In the genomic region with DNA sequence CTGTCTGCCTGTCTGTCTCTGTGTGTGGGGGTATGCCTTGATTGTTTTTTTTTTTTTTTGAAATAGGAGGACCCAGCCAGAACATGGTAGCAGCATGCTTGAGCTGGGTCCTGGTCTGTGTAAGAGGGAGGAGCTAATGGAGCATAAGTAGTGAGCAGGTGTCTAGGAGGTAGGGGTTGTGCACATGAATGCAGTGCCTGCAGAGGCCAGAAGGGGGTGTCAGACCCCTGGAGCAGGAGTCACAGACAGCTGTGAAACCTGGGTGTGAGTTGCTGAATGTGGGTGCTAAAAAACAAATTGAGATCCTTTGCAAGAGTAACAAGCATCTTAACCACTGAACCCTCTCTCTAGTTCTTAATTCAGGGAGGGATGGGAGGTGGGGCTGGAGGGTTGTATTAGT, we compare ENCODE assay signal across 33 mouse cellular contexts. TPM values are rescaled to one million over a fixed set of nuclear protein-coding genes. Genes with fewer than 3 reads are reported as not detected.
A peak's percentile ranks its signal among the peaks of the same experiment; 100 is the strongest.
DNase-seq lines count a peak whose midpoint lies in the region; ATAC-seq and TF ChIP-seq lines count a peak whose summit lies in the region.
"Had no signal": no experiment of that assay in that cellular context is flagged by ENCODE, and none has a peak within 500 bp of the region (broad histone marks: within the 10 kb centered on the region; RNA-seq: fewer than 3 reads in every experiment).

No protein-coding gene starts in this region.

- TF ChIP-seq CTCF in heart, adult 2 months (IDR thresholded peaks at IDR 0.05) = 0 out of 2 replicates have a peak, but pooled peaks have one; percentile 10
- peak; percentile 20; the same call in 1 of the 2 replicates for TF ChIP-seq CTCF in testis, adult 2 months (IDR thresholded peaks at IDR 0.05; ENCODE audit: control insufficient read depth, insufficient read depth, insufficient replicate concordance, low read depth, low read length)
- TF ChIP-seq CTCF in G1E (IDR thresholded peaks at IDR 0.05; ENCODE audit: low read depth, low read length) = 0 out of 2 replicates have a peak, but pooled peaks have one; percentile 19

- no peak overlapping the region for H3K9ac ChIP-seq in heart, adult 2 months (ENCODE audit: low read depth, low read length)
- H3K9ac ChIP-seq: embryonic facial prominence, embryonic 12.5 days; heart, embryonic 12.5 days; hindbrain, embryonic 14.5 days; limb, embryonic 13.5 days; liver, embryonic 12.5 days; neural tube, embryonic 15.5 days had no signal

- no peak for TF ChIP-seq EP300 in heart, adult 2 months (IDR thresholded peaks at IDR 0.05; ENCODE audit: insufficient read depth, low read depth, low read length)

- H3K4me3 ChIP-seq in heart, adult 2 months = no peak overlapping the region
- H3K4me3 ChIP-seq in testis, adult 2 months (ENCODE audit: control insufficient read depth, low read depth, low read length) = no peak overlapping the region
- no peak overlapping the region for H3K4me3 ChIP-seq in G1E (ENCODE audit: low read depth, low read length)
- no peak overlapping the region for H3K4me3 ChIP-seq in limb, embryonic 10.5 days
- H3K4me3 ChIP-seq: embryonic facial prominence, embryonic 12.5 days; heart, embryonic 12.5 days; left cerebral cortex, adult 2 months; limb, embryonic 13.5 days; liver, embryonic 12.5 days; neural tube, embryonic 15.5 days had no signal

- H3K27ac ChIP-seq in heart, adult 2 months = no peak overlapping the region
- H3K27ac ChIP-seq in testis, adult 2 months (ENCODE audit: control insufficient read depth, insufficient read depth, low read depth, low read length) = no peak overlapping the region
- H3K27ac ChIP-seq in limb, embryonic 10.5 days = no peak overlapping the region
- H3K27ac ChIP-seq: embryonic facial prominence, embryonic 12.5 days; hindbrain, embryonic 14.5 days; left cerebral cortex, adult 2 months; limb, embryonic 13.5 days; liver, embryonic 12.5 days; neural tube, embryonic 15.5 days had no signal

- H3K4me1 ChIP-seq in heart, adult 2 months (ENCODE audit: control insufficient read depth, insufficient read depth, low read length) = no peaks in the 10 kb centered on the region
- no peaks in the 10 kb centered on the region for H3K4me1 ChIP-seq in testis, adult 2 months (ENCODE audit: control insufficient read depth, insufficient read depth, low read length)
- H3K4me1 ChIP-seq in G1E (ENCODE audit: insufficient read depth, low read depth, low read length) = peaks cover 53% of the 10 kb centered on the region
- H3K4me1 ChIP-seq in limb, embryonic 10.5 days = no peaks in the 10 kb centered on the region
- H3K4me1 ChIP-seq: embryonic facial prominence, embryonic 12.5 days; heart, embryonic 12.5 days; limb, embryonic 13.5 days; neural tube, embryonic 15.5 days had no signal

- no peak for DNase-seq in heart, adult 2 months
- DNase-seq in heart, adult 9 months (ENCODE audit: low spot score in 2 of 2) = no peak
- DNase-seq in testis, postnatal 14 days (ENCODE audit: low spot score) = no peak
- DNase-seq in G1E (ENCODE audit: low spot score) = no peak
- no peak for DNase-seq in limb, embryonic 10.5 days (ENCODE audit: low spot score)
- no peak for DNase-seq in B cell, adult 2 months
- DNase-seq: adrenal gland, adult 8-10 months; cerebellum, adult 9-10 months; cerebellum, postnatal 36 days; gastrocnemius, postnatal 25 days; heart, adult 11 months; heart, postnatal 4 days; kidney, adult 11 months; kidney, postnatal 14 days; lung, adult 18-20 months; lung, postnatal 4 days; midbrain, embryonic 14.5 days; retina, postnatal 1 day; right cerebral cortex, postnatal 14 days; thymus, adult 2 months had no signal

- no peaks in the 10 kb centered on the region for H3K9me3 ChIP-seq in G1E (replicated peaks)
- no peaks in the 10 kb centered on the region for H3K9me3 ChIP-seq in limb, embryonic 10.5 days (replicated peaks)
- H3K9me3 ChIP-seq: embryonic facial prominence, embryonic 12.5 days; heart, embryonic 12.5 days; limb, embryonic 13.5 days; liver, embryonic 12.5 days; neural tube, embryonic 15.5 days had no signal

- no peaks in the 10 kb centered on the region for H3K36me3 ChIP-seq in heart, adult 2 months (ENCODE audit: control insufficient read depth, insufficient read depth, low read length)
- H3K36me3 ChIP-seq in testis, adult 2 months (ENCODE audit: control insufficient read depth, insufficient read depth, low read length) = no peaks in the 10 kb centered on the region
- no peaks in the 10 kb centered on the region for H3K36me3 ChIP-seq in G1E (replicated peaks)
- no peaks in the 10 kb centered on the region for H3K36me3 ChIP-seq in limb, embryonic 10.5 days
- H3K36me3 ChIP-seq: embryonic facial prominence, embryonic 12.5 days; heart, embryonic 12.5 days; limb, embryonic 13.5 days; liver, embryonic 12.5 days; neural tube, embryonic 15.5 days had no signal

- no peaks in the 10 kb centered on the region for H3K79me2 ChIP-seq in heart, adult 2 months (replicated peaks; ENCODE audit: control insufficient read depth, insufficient read depth, low read length)

- TF ChIP-seq POLR2A in heart, adult 2 months (IDR thresholded peaks at IDR 0.05; ENCODE audit: insufficient read depth, low read depth, low read length) = no peak
- TF ChIP-seq POLR2A in testis, adult 2 months (IDR thresholded peaks at IDR 0.05; ENCODE audit: control insufficient read depth, low read depth, low read length) = no peak

- intact Hi-C loops in heart, adult 2 months (cut with DNase I) = no loop called here

- no peak for ATAC-seq in G1E (ENCODE audit: extremely low read depth, insufficient number of reproducible peaks, low FRiP score, poor library complexity, severe bottlenecking)
- ATAC-seq: forebrain, embryonic 14.5 days; inflammation-experienced regulatory T-cells, adult 6 months; liver, embryonic 12.5 days; lung, postnatal 0 days had no signal

- no peaks in the 10 kb centered on the region for H3K27me3 ChIP-seq in heart, adult 2 months (ENCODE audit: control insufficient read depth, insufficient read depth, low read length)
- H3K27me3 ChIP-seq in testis, adult 2 months (ENCODE audit: control insufficient read depth, insufficient read depth, low read length) = no peaks in the 10 kb centered on the region
- H3K27me3 ChIP-seq in G1E (ENCODE audit: insufficient read depth, low read length) = peaks cover 18% of the 10 kb centered on the region
- no peaks in the 10 kb centered on the region for H3K27me3 ChIP-seq in limb, embryonic 10.5 days (ENCODE audit: low read depth, poor library complexity, severe bottlenecking)
- H3K27me3 ChIP-seq: embryonic facial prominence, embryonic 12.5 days; heart, embryonic 12.5 days; limb, embryonic 13.5 days; liver, embryonic 12.5 days; neural tube, embryonic 15.5 days had no signal

RNA-seq across cellular contexts. Expression of a gene that starts 22.4 kb away (rescaled TPM):
- under 1 TPM; 0.25 to 0.29 TPM for total RNA-seq in heart, adult 2 months (2021)
- polyA plus RNA-seq in heart, adult 2 months (2012; rRNA removed) = 0.18 and 0.27 TPM in 2 replicates
- 0.69 and 0.79 TPM in 2 replicates for polyA plus RNA-seq in testis, adult 2 months (2012; rRNA removed)
- total RNA-seq in G1E (2014; fragmentation: Nextera tagmentation) = not detected in 2 replicates
- total RNA-seq in G1E (2017) = 0.06 and 0.16 TPM in 2 replicates
- polyA plus RNA-seq in G1E (2012) = 0.05 TPM in 1 of 2 replicates, not detected in the other
- 0.16 TPM in 1 of 2 replicates, not detected in the other for polyA plus RNA-seq in limb, embryonic 10.5 days (2016; fragmentation: Nextera tagmentation; extraction: Ambion mirVana)
- total RNA-seq: monocyte, adult 5-6 weeks had no signal
- polyA plus RNA-seq: kidney, embryonic 14.5 days; liver, embryonic 12.5 days had no signal

RNA-seq across cellular contexts. Expression of a gene that starts 54.2 kb away (rescaled TPM):
- 10 to 100 TPM; 75.2 to 79.4 TPM for total RNA-seq in heart, adult 2 months (2021)
- 91.6 and 97.5 TPM in 2 replicates for polyA plus RNA-seq in heart, adult 2 months (2012; rRNA removed)
- 468 and 505 TPM in 2 replicates for polyA plus RNA-seq in testis, adult 2 months (2012; rRNA removed)
- total RNA-seq in G1E (2014; fragmentation: Nextera tagmentation) (73.8 and 82.2 TPM in 2 replicates), G1E (2017) (186 and 202 TPM in 2 replicates)
- polyA plus RNA-seq in G1E (2012) = 58.9 and 64.7 TPM in 2 replicates
- 145 and 153 TPM in 2 replicates for polyA plus RNA-seq in limb, embryonic 10.5 days (2016; fragmentation: Nextera tagmentation; extraction: Ambion mirVana)
